Mouse (Mus musculus) heart, embryonic 13.5 days (tissue): ENCODE data around the gene Megf9. TPM values are rescaled to one million over a fixed set of nuclear protein-coding genes. Genes with fewer than 3 reads are reported as not detected.
A peak's percentile ranks its signal among the peaks of the same experiment; 100 is the strongest.

Experiments used
- ATAC-seq: fragments of 200-750 bp; cut with Nextera tagmentation; 2 replicates; pipeline ENCODE4 v1.8.0; 2017; ENCODE audit warnings: moderate TSS enrichment; ENCODE audit not compliant: insufficient number of reproducible peaks, low FRiP score, low TSS enrichment; ENCODE audit errors: extremely low read depth
- H3K27ac ChIP-seq: fragments of 300-500 bp; sonication (generic); replicated peaks from 2 replicates; pipeline ENCODE4 v1.5.1; 2015; ENCODE audit warnings: moderate library complexity, mild to moderate bottlenecking, inconsistent platforms
- H3K27me3 ChIP-seq: fragments of 300-500 bp; sonication (generic); replicated peaks from 2 replicates; pipeline ENCODE4 v1.6.1; 2015; ENCODE audit warnings: mild to moderate bottlenecking, inconsistent platforms
- H3K36me3 ChIP-seq: fragments of 300-500 bp; sonication (generic); 2 replicates; pipeline ENCODE4 v1.6.1; 2015; ENCODE audit warnings: mild to moderate bottlenecking, inconsistent platforms
- H3K4me1 ChIP-seq: fragments of 300-500 bp; sonication (generic); 2 replicates; pipeline ENCODE4 v1.6.1; 2015; ENCODE audit warnings: inconsistent platforms
- H3K4me2 ChIP-seq: fragments of 300-500 bp; sonication (generic); 2 replicates; pipeline ENCODE4 v1.6.1; 2015; ENCODE audit warnings: inconsistent platforms, mild to moderate bottlenecking, moderate library complexity
- H3K4me3 ChIP-seq: fragments of 300-500 bp; sonication (generic); 2 replicates; pipeline ENCODE4 v1.5.1; 2015; ENCODE audit warnings: moderate library complexity, mild to moderate bottlenecking, inconsistent platforms
- H3K9ac ChIP-seq: fragments of 300-500 bp; sonication (generic); 2 replicates; pipeline ENCODE4 v1.6.1; 2015; ENCODE audit warnings: inconsistent platforms, mild to moderate bottlenecking, moderate library complexity
- H3K9me3 ChIP-seq: fragments of 300-500 bp; sonication (generic); 2 replicates; pipeline ENCODE4 v1.6.1; 2016; ENCODE audit warnings: inconsistent platforms
- WGBS: fragments of 180-500 bp; shearing (Covaris S2); methylation state at CpG from one replicate; pipeline ENCODE4 v1.1.7; 2015; ENCODE audit warnings: mixed read lengths; 5-methylcytosine and 5-hydroxymethylcytosine counted together
- polyA plus RNA-seq: library from polyadenylated mRNA; unstranded; fragments of >200 nt; fragmentation: Nextera tagmentation; extraction: Ambion mirVana; gene quantifications from 2 replicates; pipeline ENCODE4 v1.2.1, GENCODE M21; 2015

The Megf9 gene
- polyA plus RNA-seq, 1 experiment from 2014 or later, result 4.0 TPM

DNA sequence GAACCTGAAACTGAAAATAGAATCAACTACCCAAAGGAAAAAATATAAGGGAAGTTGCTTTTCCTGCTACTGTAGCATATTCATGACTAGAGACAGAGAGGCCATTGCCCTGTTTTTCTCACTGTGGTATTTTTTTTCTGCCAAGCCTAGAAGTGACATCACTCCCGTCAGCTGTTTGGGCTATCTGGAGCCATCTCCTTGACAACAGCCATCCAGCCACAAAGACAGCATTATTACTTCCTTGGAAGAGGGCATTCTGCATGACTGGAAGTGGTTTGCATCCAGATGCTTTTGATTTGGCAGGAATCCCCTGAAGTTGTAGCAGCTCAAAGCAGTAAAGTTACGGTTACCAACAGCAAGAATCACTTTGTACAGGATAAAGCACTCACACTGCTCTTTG lies 122.7 kb downstream of the Megf9 start:
- Histone ChIP-seq H3K9ac (no peak overlapping the region), H3K4me1 (peaks cover 12% of the 10 kb centered on the region), H3K27ac (no peak overlapping the region), H3K4me2 (no peak overlapping the region), H3K4me3 (no peak overlapping the region), H3K36me3 (no peaks in the 10 kb centered on the region), H3K9me3 (no peaks in the 10 kb centered on the region), H3K27me3 (no peaks in the 10 kb centered on the region)
- ATAC-seq, result no peak
- 59% methylated on average over 2 of the region's 2 CpGs for WGBS

DNA sequence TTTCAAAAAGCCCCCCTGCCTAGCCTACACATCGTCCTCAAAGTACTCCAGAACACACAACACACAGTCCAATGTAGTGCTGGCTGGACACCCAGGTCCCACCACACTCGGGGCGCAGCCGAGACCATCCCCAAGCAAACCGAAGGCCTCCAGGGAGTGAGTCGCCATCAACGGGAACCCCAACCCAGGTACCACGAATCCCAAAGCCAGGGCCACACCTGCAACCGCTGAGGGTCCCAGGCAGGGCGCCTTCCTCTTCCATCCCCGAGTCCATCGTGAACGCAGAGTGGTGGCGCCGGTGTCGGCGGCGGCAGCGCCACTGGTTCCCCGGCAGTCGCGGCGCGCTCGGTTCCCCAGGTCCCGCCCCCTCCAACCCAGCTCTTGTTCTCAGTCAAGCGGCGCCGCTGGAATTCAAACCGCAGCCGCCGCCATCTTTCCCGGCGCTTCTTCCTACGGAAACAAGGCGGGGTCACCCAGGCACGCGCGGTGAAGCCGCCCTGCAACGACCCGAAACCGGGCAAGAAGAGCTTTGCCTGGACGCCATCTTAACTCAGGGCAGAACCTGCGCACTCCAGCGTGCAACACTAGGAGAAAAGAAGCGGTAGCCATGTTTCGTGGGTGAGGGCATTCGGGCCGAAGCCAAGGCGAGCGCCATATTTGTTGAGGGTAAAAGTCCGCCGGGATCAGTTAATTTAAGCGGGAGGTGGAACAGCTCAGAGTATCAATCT lies 124.6 kb downstream of the Megf9 start, which contains the start of gene Cdk5rap2:
Gene Cdk5rap2 (minus strand): TSS at position 450 of the 728 bp plus-strand sequence.
- Histone ChIP-seq H3K4me1 (peaks cover 12% of the 10 kb centered on the region), H3K36me3 (peaks cover 4% of the 10 kb centered on the region; the same call in 1 of the 2 replicates), H3K4me3 (peak within 1 kb of the TSS; percentile 91), H3K4me2 (peak within 1 kb of the TSS; percentile 79), H3K9me3 (no peaks in the 10 kb centered on the region), H3K9ac (peak within 1 kb of the TSS; percentile 93), H3K27ac (peak within 1 kb of the TSS; percentile 76), H3K27me3 (no peaks in the 10 kb centered on the region)
- ATAC-seq, result peak; percentile 97
- under 1% methylated on average over 55 of the region's 55 CpGs for WGBS

DNA sequence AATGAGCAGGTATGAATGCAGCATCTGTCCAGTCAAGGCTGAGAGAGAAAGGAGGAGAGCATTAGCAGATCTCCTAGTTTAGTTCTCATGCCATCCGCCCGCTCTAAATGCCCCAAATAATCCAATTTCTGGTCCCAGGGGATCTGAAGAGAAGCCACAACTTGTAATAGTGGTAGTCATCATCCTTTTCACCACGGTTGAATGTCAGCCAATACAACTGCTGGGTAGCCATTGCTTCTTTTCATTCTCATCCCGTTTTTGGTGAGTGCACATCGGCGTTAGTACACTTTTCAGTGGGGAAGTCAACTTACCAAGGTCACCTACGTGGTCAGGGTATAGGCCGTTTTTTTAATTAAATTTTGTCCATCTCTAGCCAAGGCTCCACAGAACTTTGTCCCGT lies 125.3 kb downstream of the Megf9 start:
- H3K4me2 ChIP-seq, result peak overlapping the region; percentile 79
- H3K9ac ChIP-seq, result peak overlapping the region; percentile 93
- H3K36me3 ChIP-seq, result peaks cover 7% of the 10 kb centered on the region; the same call in 1 of the 2 replicates
- H3K27ac ChIP-seq, result no peak overlapping the region
- H3K4me3 ChIP-seq, result peak overlapping the region; percentile 91
- no peaks in the 10 kb centered on the region for H3K27me3 ChIP-seq
- H3K4me1 ChIP-seq, result peaks cover 12% of the 10 kb centered on the region
- H3K9me3 ChIP-seq, result no peaks in the 10 kb centered on the region
- 25% methylated on average over 9 of the region's 9 CpGs for WGBS
- ATAC-seq, result no peak

DNA sequence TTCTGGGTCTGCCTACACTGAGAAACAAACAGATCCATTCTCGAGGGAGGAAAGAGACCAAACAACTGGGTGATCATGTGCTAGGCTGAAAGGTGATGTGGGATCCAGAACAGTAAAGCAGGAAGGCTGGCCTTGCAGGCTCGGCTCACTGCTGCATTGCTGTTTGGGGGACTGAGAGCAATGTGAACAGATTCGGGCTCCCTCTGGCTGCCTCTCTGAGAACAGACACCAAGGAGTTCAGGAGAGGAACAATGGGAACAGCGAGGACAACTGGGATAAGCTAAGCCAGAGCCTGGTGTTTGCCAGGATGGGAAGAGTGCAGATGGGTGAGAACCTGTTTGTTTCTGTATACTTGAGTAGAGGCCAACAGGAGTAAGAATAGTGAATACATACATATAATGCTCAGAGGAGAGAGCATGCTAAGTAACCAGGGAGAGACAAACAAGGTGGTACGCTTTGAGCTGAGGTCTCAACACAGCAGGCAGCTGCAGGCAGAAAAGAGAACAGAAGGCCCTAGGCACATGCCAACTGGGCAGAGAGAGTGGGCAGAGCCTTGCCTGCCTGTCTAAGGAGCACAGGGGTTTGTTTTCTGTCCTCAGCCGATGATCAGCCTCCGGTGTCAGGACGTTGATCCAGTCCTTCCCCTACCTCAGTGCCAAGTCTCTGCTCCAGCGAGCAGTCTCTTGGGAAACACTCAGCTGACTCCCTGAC lies 132.5 kb downstream of the Megf9 start:
- Histone ChIP-seq H3K36me3 (peaks cover 55% of the 10 kb centered on the region), H3K4me3 (no peak overlapping the region), H3K9me3 (no peaks in the 10 kb centered on the region), H3K27me3 (no peaks in the 10 kb centered on the region), H3K9ac (no peak overlapping the region), H3K27ac (no peak overlapping the region), H3K4me2 (no peak overlapping the region), H3K4me1 (no peaks in the 10 kb centered on the region)
- ATAC-seq, result no peak
- WGBS, result 65% methylated on average over 9 of the region's 9 CpGs

DNA sequence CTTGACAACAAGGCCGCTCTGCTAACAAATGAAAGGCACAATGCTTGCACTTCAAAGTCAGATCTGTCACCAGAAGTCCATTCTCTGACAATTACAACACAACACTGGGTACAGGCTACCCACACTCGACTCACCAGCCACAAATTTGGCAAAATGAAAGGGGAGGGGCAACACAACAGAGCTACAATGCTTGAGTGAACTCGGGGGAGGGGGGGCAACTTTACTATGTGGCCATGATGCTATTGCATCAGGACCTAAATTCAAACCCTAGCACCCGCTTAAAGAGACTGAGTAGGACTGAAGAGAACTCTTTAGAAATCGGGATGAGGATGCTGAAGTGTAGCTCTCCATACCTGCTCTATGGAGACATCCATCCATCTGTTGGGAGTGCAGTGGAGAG lies 135.3 kb downstream of the Megf9 start:
- ATAC-seq, result no peak

DNA sequence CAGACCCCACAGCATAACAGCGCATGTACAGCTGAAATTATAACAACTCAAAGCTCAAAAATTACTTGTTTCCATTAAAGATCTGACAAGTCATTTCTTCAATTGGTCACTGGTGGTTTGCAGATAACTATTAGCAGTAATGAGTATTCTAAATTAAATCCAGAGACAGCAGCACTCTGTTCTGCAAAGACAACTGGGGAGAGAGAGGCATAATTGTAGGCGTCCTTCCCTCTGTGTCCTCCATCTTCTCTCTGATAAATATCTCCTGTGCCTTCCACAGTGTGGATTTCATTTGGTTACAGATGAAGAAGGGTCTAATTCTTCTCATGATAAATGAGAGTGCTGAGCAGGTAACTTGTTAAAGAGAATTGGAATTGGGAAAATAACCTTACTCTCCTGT lies 135.7 kb downstream of the Megf9 start:
- H3K9me3 ChIP-seq, result no peaks in the 10 kb centered on the region
- WGBS, result 91% methylated on average over 2 of the region's 2 CpGs
- peaks cover 48% of the 10 kb centered on the region for H3K36me3 ChIP-seq
- H3K4me2 ChIP-seq, result no peak overlapping the region
- no peak for ATAC-seq
- H3K4me3 ChIP-seq, result no peak overlapping the region
- H3K27me3 ChIP-seq, result no peaks in the 10 kb centered on the region
- H3K9ac ChIP-seq, result no peak overlapping the region
- no peak overlapping the region for H3K27ac ChIP-seq
- no peaks in the 10 kb centered on the region for H3K4me1 ChIP-seq

More for the DNA sequence above, 135.3 kb downstream of the Megf9 start:
- 84% methylated on average over 5 of the region's 5 CpGs for WGBS
- no peaks in the 10 kb centered on the region for H3K9me3 ChIP-seq
- H3K27me3 ChIP-seq, result no peaks in the 10 kb centered on the region
- no peak overlapping the region for H3K27ac ChIP-seq
- H3K4me3 ChIP-seq, result no peak overlapping the region
- no peaks in the 10 kb centered on the region for H3K4me1 ChIP-seq
- H3K4me2 ChIP-seq, result no peak overlapping the region
- H3K36me3 ChIP-seq, result peaks cover 48% of the 10 kb centered on the region
- no peak overlapping the region for H3K9ac ChIP-seq

DNA sequence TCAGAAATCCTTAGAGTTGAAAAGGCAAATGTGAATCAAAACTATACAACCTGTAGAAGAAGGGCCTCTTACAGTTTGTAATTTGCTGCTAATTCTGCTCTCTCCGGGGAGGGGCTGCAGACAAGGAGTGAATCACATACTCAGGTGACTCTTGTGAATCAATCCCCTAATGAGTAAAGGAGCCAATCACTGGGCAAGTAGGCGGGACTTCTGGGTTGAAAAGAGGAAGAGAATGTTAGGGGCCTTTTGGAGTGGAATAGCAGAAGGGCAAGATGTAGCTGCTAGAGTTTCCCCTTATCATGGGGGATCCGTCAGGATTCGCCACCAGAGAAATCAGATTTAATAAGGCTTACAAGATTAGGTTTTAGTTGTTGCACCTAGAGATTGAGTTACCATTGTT lies 136.7 kb downstream of the Megf9 start:
- Histone ChIP-seq H3K9me3 (no peaks in the 10 kb centered on the region), H3K4me1 (no peaks in the 10 kb centered on the region), H3K9ac (no peak overlapping the region), H3K27me3 (no peaks in the 10 kb centered on the region), H3K36me3 (peaks cover 46% of the 10 kb centered on the region), H3K4me3 (no peak overlapping the region), H3K27ac (no peak overlapping the region), H3K4me2 (no peak overlapping the region)
- no peak for ATAC-seq
- WGBS, result 75% methylated on average over 4 of the region's 4 CpGs

DNA sequence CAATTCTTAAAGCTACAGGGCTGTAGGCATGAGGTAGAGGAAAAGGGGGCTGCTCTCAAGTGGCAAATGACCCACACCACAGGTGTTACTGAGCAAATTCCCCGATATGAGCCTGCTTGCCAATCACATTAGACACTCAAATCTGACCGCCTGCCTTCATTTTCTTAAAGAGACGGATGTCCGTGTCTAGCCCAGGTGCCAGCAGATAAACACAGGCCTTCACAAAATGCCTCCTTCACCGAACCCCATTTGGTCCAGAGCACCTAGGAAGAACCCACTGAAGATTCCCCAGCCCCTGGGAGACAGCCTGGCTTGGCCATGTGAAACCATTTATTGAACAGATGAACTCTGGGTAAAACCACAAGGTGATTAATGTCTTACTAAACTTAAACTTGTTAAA lies 138.1 kb downstream of the Megf9 start:
- H3K4me2 ChIP-seq, result no peak overlapping the region
- 72% methylated on average over 5 of the region's 5 CpGs for WGBS
- peaks cover 1% of the 10 kb centered on the region; the same call in 1 of the 2 replicates for H3K4me1 ChIP-seq
- ATAC-seq, result no peak
- H3K9ac ChIP-seq, result no peak overlapping the region
- H3K9me3 ChIP-seq, result no peaks in the 10 kb centered on the region
- no peak overlapping the region for H3K27ac ChIP-seq
- H3K4me3 ChIP-seq, result no peak overlapping the region
- peaks cover 43% of the 10 kb centered on the region for H3K36me3 ChIP-seq
- no peaks in the 10 kb centered on the region for H3K27me3 ChIP-seq

DNA sequence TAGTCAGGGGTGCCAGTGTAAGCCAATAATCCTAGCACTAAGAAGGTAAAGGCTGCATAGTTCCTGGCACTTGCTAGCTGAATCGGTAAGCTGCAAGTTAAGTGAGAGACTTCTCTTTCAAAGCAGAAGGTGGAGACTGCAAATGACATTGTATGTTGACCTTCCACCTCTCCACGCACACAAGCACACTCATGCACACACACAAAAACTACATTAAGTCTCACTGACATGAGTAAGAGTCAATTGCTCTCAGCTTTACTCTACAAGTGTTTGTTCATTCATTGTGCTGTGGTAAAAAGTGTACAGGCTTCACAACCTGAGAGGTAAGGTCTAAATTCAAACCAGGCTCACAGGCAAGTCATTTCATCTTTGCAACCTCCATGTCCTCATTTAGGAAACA lies 140.1 kb downstream of the Megf9 start:
- H3K4me2 ChIP-seq, result no peak overlapping the region
- no peak overlapping the region for H3K4me3 ChIP-seq
- WGBS, result 79% methylated on average over 2 of the region's 2 CpGs
- no peak overlapping the region for H3K9ac ChIP-seq
- H3K27me3 ChIP-seq, result no peaks in the 10 kb centered on the region
- no peak overlapping the region for H3K27ac ChIP-seq
- H3K9me3 ChIP-seq, result no peaks in the 10 kb centered on the region
- peaks cover 8% of the 10 kb centered on the region; the same call in 1 of the 2 replicates for H3K4me1 ChIP-seq
- H3K36me3 ChIP-seq, result peaks cover 28% of the 10 kb centered on the region
- ATAC-seq, result no peak

DNA sequence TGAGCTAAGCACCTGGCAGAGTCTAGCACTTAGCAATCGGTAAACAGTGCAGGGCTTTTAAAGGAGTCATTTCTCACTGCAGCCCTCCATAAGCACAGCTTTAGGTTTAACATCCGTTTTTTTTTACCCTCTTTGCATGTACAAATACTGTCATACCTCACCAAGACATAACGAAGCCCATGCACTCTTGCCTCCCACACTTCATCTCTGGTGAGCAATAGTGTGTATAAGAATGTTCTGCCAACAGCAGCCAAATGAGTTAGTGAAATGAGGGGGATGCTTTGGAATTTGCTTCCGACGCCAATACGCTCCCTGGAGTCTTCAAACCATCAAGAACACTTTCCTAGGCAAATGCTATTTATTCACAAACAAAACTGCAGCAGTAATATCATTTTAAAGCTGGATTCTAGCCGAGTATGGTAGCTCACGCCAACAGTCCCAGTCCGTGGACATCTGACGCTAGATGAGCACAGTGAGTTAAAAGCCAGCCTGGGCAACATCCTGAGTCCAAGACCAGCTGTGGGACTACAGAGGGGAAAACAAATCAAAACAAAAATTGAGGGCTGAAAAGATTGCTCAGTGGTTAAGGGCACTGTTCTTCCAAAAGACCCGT lies 142.9 kb downstream of the Megf9 start:
- Histone ChIP-seq H3K36me3 (peaks cover 17% of the 10 kb centered on the region), H3K27ac (peak overlapping the region; percentile 12), H3K4me3 (no peak overlapping the region), H3K27me3 (no peaks in the 10 kb centered on the region), H3K9ac (no peak overlapping the region), H3K9me3 (no peaks in the 10 kb centered on the region), H3K4me2 (no peak overlapping the region), H3K4me1 (peaks cover 8% of the 10 kb centered on the region; the same call in 1 of the 2 replicates)
- 83% methylated on average over 11 of the region's 11 CpGs for WGBS
- ATAC-seq, result no peak

DNA sequence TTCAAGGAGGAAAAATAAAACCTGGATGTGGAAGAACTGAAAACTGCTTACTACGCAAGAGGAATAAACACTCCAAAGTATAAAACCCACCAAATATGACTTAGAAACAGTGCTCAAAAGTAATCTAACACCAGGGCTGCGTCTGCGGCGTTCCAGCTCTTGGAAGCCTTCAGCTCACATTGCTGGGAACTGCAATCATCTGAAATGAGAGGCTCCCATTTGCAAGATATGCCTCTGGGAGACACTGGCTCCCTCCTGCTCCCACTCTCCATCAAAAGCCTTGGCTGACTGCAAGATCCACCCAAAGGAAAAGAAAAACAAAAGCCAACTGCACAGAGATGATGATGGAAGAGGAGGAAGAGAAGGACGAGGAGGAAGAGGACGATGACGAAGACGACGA lies 143.7 kb downstream of the Megf9 start:
- Histone ChIP-seq H3K4me2 (no peak overlapping the region), H3K9me3 (no peaks in the 10 kb centered on the region), H3K27ac (0 out of 2 replicates have a peak overlapping the region, but pooled peaks have one; percentile 12), H3K4me3 (no peak overlapping the region), H3K4me1 (peaks cover 8% of the 10 kb centered on the region; the same call in 1 of the 2 replicates), H3K36me3 (peaks cover 17% of the 10 kb centered on the region), H3K9ac (no peak overlapping the region), H3K27me3 (no peaks in the 10 kb centered on the region)
- 84% methylated on average over 9 of the region's 9 CpGs for WGBS
- ATAC-seq, result no peak
